Mouse (Mus musculus): ENCODE measurements around the gene Myo10. TPM values are rescaled to one million over a fixed set of nuclear protein-coding genes. Genes with fewer than 3 reads are reported as not detected.

The Myo10 gene
- polyA plus RNA-seq, 1 experiment = 20.8 TPM

- no peak for TF ChIP-seq POLR2A (IDR thresholded peaks at IDR 0.05; ENCODE audit: low read depth, low read length)
- TF ChIP-seq CTCF (IDR thresholded peaks at IDR 0.05; ENCODE audit: extremely low read depth, insufficient read length, insufficient replicate concordance, low read depth, low read length) = peak; percentile 77; the same call in 1 of the 2 replicates
- 61% methylated on average over 3 of the region's 3 CpGs for WGBS
- H3K36me3 ChIP-seq (ENCODE audit: control insufficient read depth, insufficient read depth, low read length) = peaks cover 53% of the 10 kb centered on the region
These were observed 174.0 kb downstream of the Myo10 start for GRCm38 (mm10) chr15:25796353-25796752.

GRCm38 (mm10) chr15:25797179-25797578, 174.9 kb downstream of the Myo10 start:
- Histone ChIP-seq H3K4me3 (ENCODE audit: low read depth, low read length) (no peak overlapping the region), H3K27ac (ENCODE audit: insufficient read depth, low read depth, low read length) (no peak overlapping the region), H3K4me1 (ENCODE audit: control insufficient read depth, insufficient read depth, insufficient read length, low read length) (no peaks in the 10 kb centered on the region), H3K36me3 (ENCODE audit: control insufficient read depth, insufficient read depth, low read length) (peaks cover 60% of the 10 kb centered on the region), H3K27me3 (ENCODE audit: control insufficient read depth, insufficient read depth, low read length) (no peaks in the 10 kb centered on the region)
- TF ChIP-seq POLR2A (IDR thresholded peaks at IDR 0.05; ENCODE audit: low read depth, low read length) = no peak
- no peak for TF ChIP-seq CTCF (IDR thresholded peaks at IDR 0.05; ENCODE audit: extremely low read depth, insufficient read length, insufficient replicate concordance, low read depth, low read length)
- 90% methylated on average over 8 of the region's 8 CpGs for WGBS

More at GRCm38 (mm10) chr15:25796353-25796752, 174.0 kb downstream of the Myo10 start:
- Histone ChIP-seq H3K27ac (ENCODE audit: insufficient read depth, low read depth, low read length) (no peak overlapping the region), H3K4me3 (ENCODE audit: low read depth, low read length) (no peak overlapping the region), H3K4me1 (ENCODE audit: control insufficient read depth, insufficient read depth, insufficient read length, low read length) (no peaks in the 10 kb centered on the region), H3K27me3 (ENCODE audit: control insufficient read depth, insufficient read depth, low read length) (no peaks in the 10 kb centered on the region)

- no peak overlapping the region for H3K4me3 ChIP-seq (ENCODE audit: low read depth, low read length)
- no peaks in the 10 kb centered on the region for H3K4me1 ChIP-seq (ENCODE audit: control insufficient read depth, insufficient read depth, insufficient read length, low read length)
- peaks cover 61% of the 10 kb centered on the region for H3K36me3 ChIP-seq (ENCODE audit: control insufficient read depth, insufficient read depth, low read length)
- 95% methylated on average over 1 of the region's 1 CpGs for WGBS
- no peaks in the 10 kb centered on the region for H3K27me3 ChIP-seq (ENCODE audit: control insufficient read depth, insufficient read depth, low read length)
- no peak for TF ChIP-seq CTCF (IDR thresholded peaks at IDR 0.05; ENCODE audit: extremely low read depth, insufficient read length, insufficient replicate concordance, low read depth, low read length)
- TF ChIP-seq POLR2A (IDR thresholded peaks at IDR 0.05; ENCODE audit: low read depth, low read length) = no peak
- no peak overlapping the region for H3K27ac ChIP-seq (ENCODE audit: insufficient read depth, low read depth, low read length)
These were observed 175.6 kb downstream of the Myo10 start for GRCm38 (mm10) chr15:25797888-25798287.

GRCm38 (mm10) chr15:25801726-25802125, 179.4 kb downstream of the Myo10 start:
- H3K36me3 ChIP-seq (ENCODE audit: control insufficient read depth, insufficient read depth, low read length) = peaks cover 65% of the 10 kb centered on the region
- no peaks in the 10 kb centered on the region for H3K4me1 ChIP-seq (ENCODE audit: control insufficient read depth, insufficient read depth, insufficient read length, low read length)
- H3K27me3 ChIP-seq (ENCODE audit: control insufficient read depth, insufficient read depth, low read length) = no peaks in the 10 kb centered on the region
- TF ChIP-seq CTCF (IDR thresholded peaks at IDR 0.05; ENCODE audit: extremely low read depth, insufficient read length, insufficient replicate concordance, low read depth, low read length) (no peak), POLR2A (IDR thresholded peaks at IDR 0.05; ENCODE audit: low read depth, low read length) (no peak)
- WGBS = 89% methylated on average over 5 of the region's 5 CpGs
- H3K4me3 ChIP-seq (ENCODE audit: low read depth, low read length) = no peak overlapping the region
- no peak overlapping the region for H3K27ac ChIP-seq (ENCODE audit: insufficient read depth, low read depth, low read length)

- H3K27me3 ChIP-seq (ENCODE audit: control insufficient read depth, insufficient read depth, low read length) = no peaks in the 10 kb centered on the region
- WGBS = 84% methylated on average over 8 of the region's 8 CpGs
- H3K36me3 ChIP-seq (ENCODE audit: control insufficient read depth, insufficient read depth, low read length) = peaks cover 68% of the 10 kb centered on the region
- TF ChIP-seq CTCF (IDR thresholded peaks at IDR 0.05; ENCODE audit: extremely low read depth, insufficient read length, insufficient replicate concordance, low read depth, low read length) (no peak), POLR2A (IDR thresholded peaks at IDR 0.05; ENCODE audit: low read depth, low read length) (no peak)
- no peak overlapping the region for H3K27ac ChIP-seq (ENCODE audit: insufficient read depth, low read depth, low read length)
- H3K4me1 ChIP-seq (ENCODE audit: control insufficient read depth, insufficient read depth, insufficient read length, low read length) = no peaks in the 10 kb centered on the region
- H3K4me3 ChIP-seq (ENCODE audit: low read depth, low read length) = no peak overlapping the region
These were observed 179.9 kb downstream of the Myo10 start for GRCm38 (mm10) chr15:25802194-25802593.

- Histone ChIP-seq H3K27me3 (ENCODE audit: control insufficient read depth, insufficient read depth, low read length) (no peaks in the 10 kb centered on the region), H3K36me3 (ENCODE audit: control insufficient read depth, insufficient read depth, low read length) (peaks cover 73% of the 10 kb centered on the region), H3K4me3 (ENCODE audit: low read depth, low read length) (no peak overlapping the region), H3K4me1 (ENCODE audit: control insufficient read depth, insufficient read depth, insufficient read length, low read length) (no peaks in the 10 kb centered on the region), H3K27ac (ENCODE audit: insufficient read depth, low read depth, low read length) (no peak overlapping the region)
- 93% methylated on average over 15 of the region's 15 CpGs for WGBS
- TF ChIP-seq CTCF (IDR thresholded peaks at IDR 0.05; ENCODE audit: extremely low read depth, insufficient read length, insufficient replicate concordance, low read depth, low read length) = no peak
- TF ChIP-seq POLR2A (IDR thresholded peaks at IDR 0.05; ENCODE audit: low read depth, low read length) = no peak
These were observed 180.8 kb downstream of the Myo10 start for GRCm38 (mm10) chr15:25803111-25803510.

GRCm38 (mm10) chr15:25805336-25806110, 183.2 kb downstream of the Myo10 start:
- no peak overlapping the region for H3K27ac ChIP-seq (ENCODE audit: insufficient read depth, low read depth, low read length)
- TF ChIP-seq CTCF (IDR thresholded peaks at IDR 0.05; ENCODE audit: extremely low read depth, insufficient read length, insufficient replicate concordance, low read depth, low read length) (peak; percentile 97), POLR2A (IDR thresholded peaks at IDR 0.05; ENCODE audit: low read depth, low read length) (no peak)

More at GRCm38 (mm10) chr15:25805336-25806110, 183.2 kb downstream of the Myo10 start:
- WGBS = 80% methylated on average over 21 of the region's 21 CpGs
- Histone ChIP-seq H3K4me1 (ENCODE audit: control insufficient read depth, insufficient read depth, insufficient read length, low read length) (no peaks in the 10 kb centered on the region), H3K27me3 (ENCODE audit: control insufficient read depth, insufficient read depth, low read length) (no peaks in the 10 kb centered on the region), H3K36me3 (ENCODE audit: control insufficient read depth, insufficient read depth, low read length) (peaks cover 79% of the 10 kb centered on the region), H3K4me3 (ENCODE audit: low read depth, low read length) (no peak overlapping the region)

All from small intestine, adult 2 months (tissue).